Mouse (Mus musculus) liver, embryonic 15.5 days (tissue): ENCODE results near the gene Zfp280b. TPM values are rescaled to one million over a fixed set of nuclear protein-coding genes. Genes with fewer than 3 reads are reported as not detected.

Experiments used
- ATAC-seq: fragments of 200-750 bp; cut with Nextera tagmentation; 2 replicates; pipeline ENCODE4 v1.8.0; 2017; ENCODE audit warnings: moderate number of reproducible peaks, mild to moderate bottlenecking, moderate library complexity; ENCODE audit not compliant: insufficient read depth
- H3K27ac ChIP-seq: fragments of 300-500 bp; sonication (generic); replicated peaks from 2 replicates; pipeline ENCODE4 v1.5.1; 2015; ENCODE audit warnings: mild to moderate bottlenecking, inconsistent platforms
- H3K27me3 ChIP-seq: fragments of 300-500 bp; sonication (generic); 2 replicates; pipeline ENCODE4 v1.6.1; 2015; ENCODE audit warnings: mild to moderate bottlenecking, inconsistent platforms
- H3K36me3 ChIP-seq: fragments of 300-500 bp; sonication (generic); replicated peaks from 2 replicates; pipeline ENCODE4 v1.6.1; 2015; ENCODE audit warnings: moderate library complexity, mild to moderate bottlenecking, inconsistent platforms
- H3K4me1 ChIP-seq: fragments of 300-500 bp; sonication (generic); replicated peaks from 2 replicates; pipeline ENCODE4 v1.6.1; 2015; ENCODE audit warnings: inconsistent platforms
- H3K4me2 ChIP-seq: fragments of 300-500 bp; sonication (generic); 2 replicates; pipeline ENCODE4 v1.6.1; 2015; ENCODE audit warnings: moderate library complexity, mild to moderate bottlenecking, inconsistent platforms
- H3K4me3 ChIP-seq: fragments of 300-500 bp; sonication (generic); replicated peaks from 2 replicates; pipeline ENCODE4 v1.5.1; 2015; ENCODE audit warnings: mild to moderate bottlenecking, inconsistent platforms
- H3K9ac ChIP-seq: fragments of 300-500 bp; sonication (generic); 2 replicates; pipeline ENCODE4 v1.6.1; 2015; ENCODE audit warnings: moderate library complexity, mild to moderate bottlenecking, inconsistent platforms
- H3K9me3 ChIP-seq: fragments of 300-500 bp; sonication (generic); replicated peaks from 2 replicates; pipeline ENCODE4 v1.6.1; 2016; ENCODE audit warnings: inconsistent platforms
- WGBS: fragments of 180-500 bp; shearing (Covaris S2); methylation state at CpG from one replicate; pipeline ENCODE4 v1.1.7; 2015; ENCODE audit warnings: mixed read lengths; ENCODE audit not compliant: insufficient replicate concordance; 5-methylcytosine and 5-hydroxymethylcytosine counted together
- polyA plus RNA-seq: library from polyadenylated mRNA; unstranded; fragments of >200 nt; fragmentation: Nextera tagmentation; extraction: Ambion mirVana; gene quantifications from 2 replicates; pipeline ENCODE4 v1.2.1, GENCODE M21; 2015

Gene Zfp280b
- polyA plus RNA-seq, 1 experiment from 2014 or later: 11.2 TPM

- Histone ChIP-seq H3K4me3 (peak overlapping the region; percentile 92), H3K9ac (peak overlapping the region; percentile 94), H3K4me1 (peaks cover 43% of the 10 kb centered on the region), H3K9me3 (no peaks in the 10 kb centered on the region), H3K27ac (peak overlapping the region; percentile 76), H3K36me3 (peaks cover 5% of the 10 kb centered on the region; the same call in 1 of the 2 replicates), H3K4me2 (peak overlapping the region; percentile 86), H3K27me3 (no peaks in the 10 kb centered on the region)
- WGBS: 39% methylated on average over 14 of the region's 14 CpGs
- peak; percentile 77 for ATAC-seq
Observed at GRCm38 (mm10) chr10:76031511-76032401, 694 bp upstream of the Zfp280b start.

- no peaks in the 10 kb centered on the region for H3K9me3 ChIP-seq
Observed at GRCm38 (mm10) chr10:76033119-76033455, 637 bp downstream of the Zfp280b start.

GRCm38 (mm10) chr10:76034001-76034600 lies 1.7 kb downstream of the Zfp280b start:
- Histone ChIP-seq H3K36me3 (peaks cover 28% of the 10 kb centered on the region), H3K9ac (no peak overlapping the region), H3K4me1 (peaks cover 43% of the 10 kb centered on the region), H3K27me3 (no peaks in the 10 kb centered on the region), H3K9me3 (no peaks in the 10 kb centered on the region), H3K4me3 (0 out of 2 replicates have a peak overlapping the region, but pooled peaks have one; percentile 5), H3K27ac (no peak overlapping the region), H3K4me2 (peak overlapping the region; percentile 86)
- no peak for ATAC-seq
- WGBS: 71% methylated on average over 8 of the region's 8 CpGs

More at GRCm38 (mm10) chr10:76033119-76033455, 637 bp downstream of the Zfp280b start:
- H3K36me3 ChIP-seq: peaks cover 18% of the 10 kb centered on the region
- H3K4me3 ChIP-seq: peak overlapping the region; percentile 92
- no peaks in the 10 kb centered on the region for H3K27me3 ChIP-seq
- peak overlapping the region; percentile 94 for H3K9ac ChIP-seq
- peak overlapping the region; percentile 68; the same call in 1 of the 2 replicates for H3K27ac ChIP-seq
- peak overlapping the region; percentile 86 for H3K4me2 ChIP-seq
- ATAC-seq: no peak
- peaks cover 48% of the 10 kb centered on the region for H3K4me1 ChIP-seq
- 15% methylated on average over 7 of the region's 7 CpGs for WGBS

- no peak overlapping the region for H3K27ac ChIP-seq
- H3K4me2 ChIP-seq: no peak overlapping the region
- H3K9me3 ChIP-seq: no peaks in the 10 kb centered on the region
- H3K27me3 ChIP-seq: no peaks in the 10 kb centered on the region
- no peak overlapping the region for H3K9ac ChIP-seq
- H3K4me3 ChIP-seq: no peak overlapping the region
- H3K36me3 ChIP-seq: peaks cover 40% of the 10 kb centered on the region
- H3K4me1 ChIP-seq: peaks cover 39% of the 10 kb centered on the region
- ATAC-seq: no peak
Observed at GRCm38 (mm10) chr10:76035277-76035676, 2.8 kb downstream of the Zfp280b start.

- ATAC-seq: no peak
- H3K36me3 ChIP-seq: peaks cover 54% of the 10 kb centered on the region
- no peak overlapping the region for H3K4me3 ChIP-seq
- WGBS: 59% methylated on average over 5 of the region's 5 CpGs
- no peak overlapping the region for H3K27ac ChIP-seq
- no peaks in the 10 kb centered on the region for H3K27me3 ChIP-seq
- peaks cover 32% of the 10 kb centered on the region for H3K4me1 ChIP-seq
- no peaks in the 10 kb centered on the region for H3K9me3 ChIP-seq
- H3K4me2 ChIP-seq: no peak overlapping the region
- H3K9ac ChIP-seq: no peak overlapping the region
Observed at GRCm38 (mm10) chr10:76036962-76037361, 4.5 kb downstream of the Zfp280b start.

- H3K27me3 ChIP-seq: no peaks in the 10 kb centered on the region
- H3K4me1 ChIP-seq: peaks cover 3% of the 10 kb centered on the region; the same call in 1 of the 2 replicates
- H3K4me3 ChIP-seq: no peak overlapping the region
- no peaks in the 10 kb centered on the region for H3K9me3 ChIP-seq
- no peak for ATAC-seq
- 39% methylated on average over 5 of the region's 5 CpGs for WGBS
- H3K4me2 ChIP-seq: no peak overlapping the region
- H3K27ac ChIP-seq: peak overlapping the region; percentile 48; the same call in 1 of the 2 replicates
- H3K9ac ChIP-seq: no peak overlapping the region
- peaks cover 23% of the 10 kb centered on the region for H3K36me3 ChIP-seq
Observed at GRCm38 (mm10) chr10:76045343-76045742, 12.9 kb downstream of the Zfp280b start.

- Histone ChIP-seq H3K9ac (no peak overlapping the region), H3K9me3 (no peaks in the 10 kb centered on the region), H3K4me1 (0 out of 2 replicates have a peak, but pooled peaks cover 3% of the 10 kb centered on the region), H3K27me3 (no peaks in the 10 kb centered on the region), H3K36me3 (peaks cover 10% of the 10 kb centered on the region; the same call in 1 of the 2 replicates), H3K4me2 (no peak overlapping the region; the same call in 1 of the 2 replicates), H3K4me3 (no peak overlapping the region), H3K27ac (peak overlapping the region; percentile 77)
- ATAC-seq: peak; percentile 55; the same call in 1 of the 2 replicates
- 7% methylated on average over 1 of the region's 1 CpGs for WGBS
Observed at GRCm38 (mm10) chr10:76046754-76047153, 14.3 kb downstream of the Zfp280b start.

- peak overlapping the region; percentile 77 for H3K27ac ChIP-seq
- H3K36me3 ChIP-seq: peaks cover 10% of the 10 kb centered on the region; the same call in 1 of the 2 replicates
- no peaks in the 10 kb centered on the region for H3K9me3 ChIP-seq
- no peak overlapping the region; the same call in 1 of the 2 replicates for H3K4me2 ChIP-seq
- 0 out of 2 replicates have a peak, but pooled peaks cover 3% of the 10 kb centered on the region for H3K4me1 ChIP-seq
- H3K9ac ChIP-seq: no peak overlapping the region
- no peak overlapping the region for H3K4me3 ChIP-seq
- H3K27me3 ChIP-seq: no peaks in the 10 kb centered on the region
- 30% methylated on average over 5 of the region's 5 CpGs for WGBS
- peak; percentile 77 for ATAC-seq
Observed at GRCm38 (mm10) chr10:76047182-76047869, 14.9 kb downstream of the Zfp280b start.

- no peaks in the 10 kb centered on the region for H3K36me3 ChIP-seq
- H3K4me1 ChIP-seq: 0 out of 2 replicates have a peak, but pooled peaks cover 3% of the 10 kb centered on the region
- ATAC-seq: no peak
- no peak overlapping the region for H3K4me3 ChIP-seq
- no peak overlapping the region for H3K4me2 ChIP-seq
- H3K9me3 ChIP-seq: no peaks in the 10 kb centered on the region
- H3K27me3 ChIP-seq: no peaks in the 10 kb centered on the region
- whole genome bisulfite sequencing: 46% methylated on average over 6 of the region's 6 CpGs
- H3K27ac ChIP-seq: no peak overlapping the region
- H3K9ac ChIP-seq: no peak overlapping the region
Observed at GRCm38 (mm10) chr10:76048967-76049366, 16.5 kb downstream of the Zfp280b start.

GRCm38 (mm10) chr10:76051860-76052259 lies 19.4 kb downstream of the Zfp280b start:
- WGBS: 69% methylated on average over 11 of the region's 11 CpGs
- ATAC-seq: no peak
- Histone ChIP-seq H3K9ac (no peak overlapping the region), H3K4me2 (no peak overlapping the region), H3K4me3 (no peak overlapping the region), H3K4me1 (no peaks in the 10 kb centered on the region), H3K9me3 (no peaks in the 10 kb centered on the region), H3K27me3 (no peaks in the 10 kb centered on the region), H3K36me3 (no peaks in the 10 kb centered on the region), H3K27ac (no peak overlapping the region)

GRCm38 (mm10) chr10:76062439-76062838 lies 30.0 kb downstream of the Zfp280b start:
- Histone ChIP-seq H3K27me3 (no peaks in the 10 kb centered on the region), H3K4me2 (no peak overlapping the region), H3K4me3 (no peak overlapping the region), H3K27ac (no peak overlapping the region), H3K9me3 (no peaks in the 10 kb centered on the region), H3K4me1 (no peaks in the 10 kb centered on the region), H3K36me3 (no peaks in the 10 kb centered on the region), H3K9ac (no peak overlapping the region)
- WGBS: 75% methylated on average over 5 of the region's 5 CpGs
- ATAC-seq: no peak
